Mouse (Mus musculus): ENCODE measurements around the gene Stambp.
"Not testable (repeated sequence)": the region's sequence is repeated elsewhere in the genome, so short reads cannot be mapped to it uniquely, and the experiment has no call there.

Stambp gene

DNA sequence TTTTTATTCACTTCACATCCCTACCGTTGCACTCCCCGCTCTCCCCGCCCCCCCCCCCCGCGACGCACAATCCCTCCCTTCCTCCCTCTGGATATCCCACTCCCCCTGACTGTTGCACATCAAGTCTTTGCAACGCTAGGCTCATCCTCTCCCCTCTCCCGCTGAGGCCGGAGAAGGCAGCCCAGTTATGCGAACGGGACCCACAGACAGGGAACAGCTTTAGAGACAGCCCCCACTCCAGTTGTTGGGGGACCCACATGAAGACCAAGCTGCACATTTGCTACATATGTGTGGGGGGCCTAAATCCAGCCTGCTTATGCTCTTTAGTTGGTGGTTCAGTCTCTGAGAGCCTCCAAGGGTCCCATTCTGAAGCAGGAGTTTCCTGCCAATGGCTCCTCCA lies at the start of gene Stambp:
Gene Stambp, minus strand, starts transcription at position 59 of the 400 bp plus-strand sequence.
- in situ Hi-C loops (cut with MboI, MseI), result loop anchor here in 1 of 2 experiments (5.0 kb wide), 1 partner anchor 615 kb away; no protein-coding TSS in a partner anchor

- in situ Hi-C loops (cut with MboI, MseI), result no loop called here
Measured at GRCm38 (mm10) chr6:83619955-83620354, 47.4 kb upstream of the Stambp start.

GRCm38 (mm10) chr6:83617581-83618335 lies 45.2 kb upstream of the Stambp start:
- in situ Hi-C loops (cut with MboI, MseI), result no loop called here

- in situ Hi-C loops (cut with MboI, MseI), result no loop called here
Measured at GRCm38 (mm10) chr6:83616512-83616911, 44.0 kb upstream of the Stambp start.

GRCm38 (mm10) chr6:83614469-83614868 lies 41.9 kb upstream of the Stambp start:
- in situ Hi-C loops (cut with MboI, MseI), result loop anchor here (5.0 kb wide), 2 partner anchors 38 to 92 kb away; no protein-coding TSS in a partner anchor

GRCm38 (mm10) chr6:83612976-83613375 lies 40.4 kb upstream of the Stambp start:
- in situ Hi-C loops (cut with MboI, MseI), result loop anchor here (5.0 kb wide), 2 partner anchors 39 to 91 kb away; no protein-coding TSS in a partner anchor

- in situ Hi-C loops (cut with MboI, MseI), result no loop called here
Measured at GRCm38 (mm10) chr6:83599636-83600174, 27.2 kb upstream of the Stambp start.

GRCm38 (mm10) chr6:83599060-83599550 lies 26.6 kb upstream of the Stambp start:
- in situ Hi-C loops (cut with MboI, MseI), result no loop called here

- in situ Hi-C loops (cut with MboI, MseI), result no loop called here
Measured at GRCm38 (mm10) chr6:83598646-83599045, 26.1 kb upstream of the Stambp start.

- in situ Hi-C loops (cut with MboI, MseI), result no loop called here
Measured at GRCm38 (mm10) chr6:83597988-83598387, 25.5 kb upstream of the Stambp start.

DNA sequence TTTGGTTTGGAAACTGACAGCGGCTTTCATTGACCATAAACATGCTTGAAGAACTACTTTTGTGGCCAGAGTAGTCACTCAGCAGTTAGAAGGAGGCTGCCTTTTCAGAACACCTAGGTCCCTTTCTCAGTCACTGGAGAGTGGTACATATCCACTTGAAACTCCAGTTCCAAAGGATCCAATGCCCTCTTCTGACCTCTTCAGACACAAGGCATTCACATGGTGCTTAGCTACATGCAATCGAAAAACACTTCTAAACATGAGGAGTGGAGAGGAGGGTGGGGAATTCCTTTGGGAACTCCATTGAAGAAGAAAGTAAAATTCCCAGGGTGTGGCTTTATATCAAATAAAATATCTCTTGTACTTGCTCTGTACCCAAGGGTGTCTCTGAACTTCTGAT lies 22.5 kb upstream of the Stambp start:
- in situ Hi-C loops (cut with MboI, MseI), result no loop called here

DNA sequence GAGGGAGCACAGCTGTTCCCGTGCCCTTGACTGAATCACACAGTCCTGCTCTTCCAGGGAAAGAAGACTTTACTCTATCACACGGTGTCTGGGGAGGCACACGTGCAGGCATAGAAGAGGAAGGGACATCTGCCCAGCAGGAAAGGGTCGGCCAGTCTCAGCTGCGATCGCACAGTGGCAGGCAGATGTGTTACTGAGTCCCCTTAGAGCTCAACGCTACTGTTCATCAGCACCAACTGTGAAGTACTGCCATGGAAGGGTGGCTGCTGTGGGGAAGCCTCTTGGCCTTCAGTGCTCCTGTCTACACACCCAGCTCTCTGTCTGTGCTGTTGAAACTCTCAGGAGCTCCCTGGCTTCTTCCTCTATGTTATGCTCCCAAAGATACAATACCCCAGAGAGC lies 21.4 kb upstream of the Stambp start:
- in situ Hi-C loops (cut with MboI, MseI), result no loop called here

- in situ Hi-C loops (cut with MboI, MseI), result no loop called here
Measured at GRCm38 (mm10) chr6:83592051-83592450, 19.5 kb upstream of the Stambp start.

DNA sequence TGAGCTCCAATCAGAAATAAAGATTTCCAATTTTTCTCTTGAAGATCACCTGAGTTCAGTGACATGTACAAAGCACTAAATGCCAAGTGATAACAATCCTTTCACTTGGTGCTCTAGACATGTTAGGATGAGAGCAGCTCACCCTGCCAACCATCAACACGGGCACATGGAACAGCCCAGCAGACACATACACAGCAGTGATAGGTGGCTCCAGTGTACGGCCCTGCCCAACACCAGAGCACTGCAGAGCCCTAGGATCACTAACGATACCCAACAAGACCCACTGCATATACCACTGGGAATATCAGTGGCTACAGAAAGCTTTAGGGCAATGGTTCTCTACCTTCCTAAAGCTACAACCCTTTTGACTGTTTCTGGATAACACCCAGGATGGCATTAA lies 17.8 kb upstream of the Stambp start:
- in situ Hi-C loops (cut with MboI, MseI), result no loop called here

DNA sequence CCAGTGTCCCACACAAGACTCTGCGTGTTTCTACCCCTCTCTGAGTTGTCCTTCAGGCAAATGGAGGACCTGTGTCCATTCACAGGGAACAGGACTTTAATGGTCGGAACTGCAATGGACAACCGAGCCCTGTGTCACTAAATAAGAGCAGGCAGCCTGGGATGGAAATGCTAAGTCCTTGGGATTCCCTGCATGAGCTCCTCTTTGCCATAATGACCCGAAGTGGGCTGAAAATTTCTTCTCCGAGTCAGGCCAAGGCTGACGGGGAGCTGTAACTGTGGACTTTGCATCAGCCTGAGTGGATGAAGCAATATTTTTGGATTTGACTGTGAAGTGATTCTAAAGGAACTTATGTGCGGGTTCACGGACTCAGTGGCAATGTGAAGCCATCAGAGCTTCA lies 14.7 kb upstream of the Stambp start:
- in situ Hi-C loops (cut with MboI, MseI), result not testable (repeated sequence)

DNA sequence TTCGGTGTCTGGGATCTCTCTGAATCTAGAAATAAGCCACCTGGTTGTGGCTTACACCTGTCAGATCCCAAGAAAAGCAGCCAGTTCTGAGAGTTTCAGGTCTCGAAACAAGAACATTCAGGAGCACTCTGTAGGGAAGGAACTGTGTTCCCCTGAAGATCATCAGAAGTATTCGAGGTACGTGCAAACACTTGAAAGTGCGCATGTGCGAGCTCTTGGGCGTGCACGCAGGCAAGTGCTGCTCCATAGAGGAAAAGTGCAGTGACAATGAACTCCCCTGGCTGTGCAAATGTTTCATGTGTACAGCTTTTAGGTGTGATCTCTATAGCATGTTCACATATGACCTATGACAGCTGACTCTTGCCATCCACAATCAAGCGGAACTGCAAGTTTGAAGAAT lies 12.8 kb upstream of the Stambp start:
- in situ Hi-C loops (cut with MboI, MseI), result not testable (repeated sequence)

DNA sequence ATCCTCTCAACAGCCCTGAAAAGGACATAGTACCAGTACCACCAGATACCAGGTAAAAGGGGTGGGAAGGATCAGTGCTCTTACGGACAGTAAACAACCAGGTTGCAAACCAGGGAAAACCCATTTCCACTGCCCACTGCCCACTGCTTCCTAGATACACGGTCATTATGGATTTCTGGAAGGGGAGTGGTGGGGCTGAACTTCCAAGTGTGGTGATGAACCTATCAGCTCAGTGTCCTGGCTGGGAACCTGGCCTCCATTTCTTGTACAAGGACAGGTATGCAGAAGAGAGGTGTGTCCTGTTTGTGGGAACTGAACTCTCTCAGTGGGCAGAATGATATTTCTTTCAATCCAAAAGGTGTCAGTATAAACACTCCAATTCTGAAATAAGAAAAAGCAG lies 11.1 kb upstream of the Stambp start:
- in situ Hi-C loops (cut with MboI, MseI), result loop anchor here (5.0 kb wide), 1 partner anchor 89 kb away; no protein-coding TSS in a partner anchor

- in situ Hi-C loops (cut with MboI, MseI), result loop anchor here (5.0 kb wide), 1 partner anchor 89 kb away; no protein-coding TSS in a partner anchor
Measured at GRCm38 (mm10) chr6:83582938-83583270, 10.4 kb upstream of the Stambp start.

DNA sequence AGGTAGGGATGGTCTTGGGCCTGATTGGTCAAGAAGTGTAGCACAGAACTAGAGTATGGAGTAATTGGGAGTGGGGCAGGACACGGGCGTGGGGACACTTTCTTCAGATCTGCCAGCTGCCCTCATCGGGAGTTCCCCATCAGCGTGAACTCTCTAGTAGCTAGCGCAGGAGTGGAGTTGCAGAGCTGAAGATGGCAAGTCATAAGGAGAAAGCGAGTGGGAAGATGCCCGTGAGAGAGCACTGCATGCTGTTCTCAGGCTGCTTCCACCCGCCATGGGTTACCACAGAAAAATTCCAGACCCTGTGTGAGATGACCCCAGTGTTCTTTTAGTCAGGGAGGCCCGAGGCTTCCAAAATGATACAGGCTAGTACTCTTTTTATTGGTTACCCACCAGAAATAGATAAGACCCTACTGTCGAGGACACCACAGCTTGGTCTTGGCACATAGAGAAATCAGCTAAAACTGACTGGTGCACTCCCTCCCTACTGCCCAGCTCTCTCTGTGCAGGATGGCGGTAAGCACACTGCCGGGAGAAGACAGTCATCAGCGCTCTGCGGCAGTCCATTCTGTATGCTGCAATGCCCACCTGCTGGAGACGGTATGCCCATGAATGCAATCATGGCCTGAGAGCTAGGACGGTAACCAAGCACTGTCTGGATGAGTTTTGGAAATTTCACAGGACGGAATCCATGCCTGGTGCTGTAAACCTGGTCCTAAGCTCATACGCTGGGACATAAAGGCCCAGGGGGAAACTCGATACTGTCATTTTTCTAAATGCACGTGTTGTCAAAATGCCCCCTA lies 9.8 kb upstream of the Stambp start:
- in situ Hi-C loops (cut with MboI, MseI), result loop anchor here (5.0 kb wide), 1 partner anchor 90 kb away; no protein-coding TSS in a partner anchor

DNA sequence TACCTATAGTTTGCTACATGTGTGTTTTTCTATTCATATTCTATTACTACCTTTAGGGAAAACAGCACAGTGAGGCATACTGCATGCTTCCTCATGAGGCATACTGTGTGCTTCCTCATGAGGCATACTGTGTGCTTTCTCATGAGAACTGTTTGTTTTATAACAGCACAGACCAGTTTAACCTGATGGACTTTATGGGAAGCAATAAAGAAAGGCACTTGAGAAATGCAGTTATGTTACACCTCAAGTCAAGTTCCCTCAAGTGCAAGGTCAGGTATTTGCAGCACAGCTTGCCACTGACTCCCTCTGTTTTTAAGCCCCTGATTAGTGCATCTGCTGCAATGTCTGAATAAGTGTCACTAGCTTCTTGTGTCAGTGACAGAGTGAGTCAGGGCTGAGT lies 5.0 kb upstream of the Stambp start:
- in situ Hi-C loops (cut with MboI, MseI), result no loop called here

- in situ Hi-C loops (cut with MboI, MseI), result no loop called here
Measured at GRCm38 (mm10) chr6:83575609-83576008, 3.1 kb upstream of the Stambp start.
